Mouse (Mus musculus) lung, embryonic 16.5 days (tissue): Measurements from ENCODE around the gene Gm4924. TPM values are rescaled to one million over a fixed set of nuclear protein-coding genes. Genes with fewer than 3 reads are reported as not detected.

Experiments
- polyA plus RNA-seq: library from polyadenylated mRNA; unstranded; fragments of >200 nt; fragmentation: Nextera tagmentation; extraction: Ambion mirVana; gene quantifications from 2 replicates; pipeline ENCODE4 v1.2.1, GENCODE M21; 2015

Gene Gm4924
- polyA plus RNA-seq, 1 experiment from 2014 or later = 11.5 TPM

Other genes with a start within 250 kb of the Gm4924 start
- gene AU041133, start 226.2 kb upstream of the Gm4924 start, polyA plus RNA-seq = 6.1 and 6.7 TPM in 2 replicates
- gene Zfp938, start 113.0 kb upstream of the Gm4924 start, polyA plus RNA-seq = 15.3 and 16.4 TPM in 2 replicates
- not detected in 2 replicates for gene 4932415D10Rik, start 37.7 kb upstream of the Gm4924 start, polyA plus RNA-seq
- gene Gm1553, start 138.4 kb downstream of the Gm4924 start, polyA plus RNA-seq = not detected in 2 replicates